Mouse (Mus musculus) embryonic fibroblast, embryonic 13.5 days (primary cell): ENCODE measurements around the gene Cradd. TPM values are rescaled to one million over a fixed set of nuclear protein-coding genes. Genes with fewer than 3 reads are reported as not detected.

ENCODE experiments used
- H3K27ac ChIP-seq: 2 replicates; pipeline ENCODE4 v1.5.1; 2012; ENCODE audit warnings: low read length, control low read depth, inconsistent platforms; ENCODE audit not compliant: insufficient read depth
- H3K4me1 ChIP-seq: 2 replicates; pipeline ENCODE4 v1.6.1; 2011; ENCODE audit warnings: low read length; ENCODE audit not compliant: control insufficient read depth, insufficient read depth
- H3K4me3 ChIP-seq: 2 replicates; pipeline ENCODE4 v1.5.1; 2011; ENCODE audit warnings: mild to moderate bottlenecking, control low read depth, low read length; ENCODE audit not compliant: insufficient read depth
- CTCF ChIP-seq: IDR thresholded peaks from 2 replicates; pipeline ENCODE4 v1.5.1; 2011; ENCODE audit warnings: mild to moderate bottlenecking, control low read depth, low read length, moderate library complexity, borderline replicate concordance; ENCODE audit not compliant: insufficient read depth
- POLR2A ChIP-seq: IDR thresholded peaks from 2 replicates; pipeline ENCODE4 v1.6.1; 2011; ENCODE audit warnings: low read depth, mild to moderate bottlenecking, control low read depth, low read length, moderate library complexity
- polyA plus RNA-seq: library from polyadenylated mRNA; stranded (reverse); fragments of >200 nt; gene quantifications from 2 replicates; pipeline ENCODE4 v1.2.4, GENCODE M21; 2011; ENCODE audit warnings: low read depth; ENCODE audit not compliant: missing spikeins, insufficient read length

Cradd gene
- polyA plus RNA-seq, 1 experiment: 5.7 TPM

- H3K4me3 ChIP-seq: no peak overlapping the region
- TF ChIP-seq CTCF (no peak), POLR2A (no peak)
- no peak overlapping the region for H3K27ac ChIP-seq
- H3K4me1 ChIP-seq: peaks cover 4% of the 10 kb centered on the region; the same call in 1 of the 2 replicates
Observed at GRCm38 (mm10) chr10:95213820-95214219, 110.1 kb downstream of the Cradd start.

DNA sequence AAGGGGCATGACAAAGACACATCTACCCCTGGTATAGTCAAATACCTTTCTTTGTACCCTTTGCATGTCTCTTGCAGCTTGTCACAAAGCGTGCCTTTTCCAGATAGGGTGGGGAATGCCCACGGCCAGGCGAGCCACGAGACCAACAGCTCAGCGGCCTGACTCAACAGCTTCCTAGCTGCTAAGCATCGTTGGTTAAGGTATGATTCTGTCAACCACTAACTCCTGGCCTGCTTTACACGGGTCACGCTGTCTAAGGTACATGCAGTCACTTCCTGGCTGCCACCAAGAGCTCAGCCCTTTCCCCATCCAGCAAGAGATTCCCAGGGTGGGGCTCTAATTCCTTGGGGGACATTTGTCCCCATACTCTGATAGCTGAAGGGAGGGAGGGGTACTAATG lies 110.6 kb downstream of the Cradd start:
- TF ChIP-seq POLR2A (no peak), CTCF (no peak)
- H3K4me3 ChIP-seq: no peak overlapping the region
- H3K27ac ChIP-seq: no peak overlapping the region
- peaks cover 4% of the 10 kb centered on the region; the same call in 1 of the 2 replicates for H3K4me1 ChIP-seq

DNA sequence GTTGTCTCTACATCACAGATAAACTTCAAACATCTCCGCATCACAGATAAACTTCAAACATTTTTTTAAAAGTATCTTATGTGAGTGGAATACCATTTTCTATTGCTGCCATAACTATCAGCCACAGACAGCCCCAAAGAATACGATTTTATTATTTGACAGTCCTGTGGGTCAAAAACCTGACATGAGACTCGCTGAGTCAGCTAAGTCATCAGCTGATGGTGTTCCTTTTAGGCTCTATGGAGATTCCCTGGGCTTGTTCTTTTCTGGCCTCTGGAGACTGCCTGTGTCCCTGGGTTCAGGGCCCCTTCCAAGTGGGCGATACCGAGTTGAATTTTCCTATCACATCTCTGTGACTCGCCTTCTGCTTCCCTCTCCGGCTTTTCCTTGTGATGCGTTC lies 112.3 kb downstream of the Cradd start:
- TF ChIP-seq POLR2A: no peak
- no peak for TF ChIP-seq CTCF
- peaks cover 4% of the 10 kb centered on the region; the same call in 1 of the 2 replicates for H3K4me1 ChIP-seq
- no peak overlapping the region for H3K27ac ChIP-seq
- H3K4me3 ChIP-seq: no peak overlapping the region

DNA sequence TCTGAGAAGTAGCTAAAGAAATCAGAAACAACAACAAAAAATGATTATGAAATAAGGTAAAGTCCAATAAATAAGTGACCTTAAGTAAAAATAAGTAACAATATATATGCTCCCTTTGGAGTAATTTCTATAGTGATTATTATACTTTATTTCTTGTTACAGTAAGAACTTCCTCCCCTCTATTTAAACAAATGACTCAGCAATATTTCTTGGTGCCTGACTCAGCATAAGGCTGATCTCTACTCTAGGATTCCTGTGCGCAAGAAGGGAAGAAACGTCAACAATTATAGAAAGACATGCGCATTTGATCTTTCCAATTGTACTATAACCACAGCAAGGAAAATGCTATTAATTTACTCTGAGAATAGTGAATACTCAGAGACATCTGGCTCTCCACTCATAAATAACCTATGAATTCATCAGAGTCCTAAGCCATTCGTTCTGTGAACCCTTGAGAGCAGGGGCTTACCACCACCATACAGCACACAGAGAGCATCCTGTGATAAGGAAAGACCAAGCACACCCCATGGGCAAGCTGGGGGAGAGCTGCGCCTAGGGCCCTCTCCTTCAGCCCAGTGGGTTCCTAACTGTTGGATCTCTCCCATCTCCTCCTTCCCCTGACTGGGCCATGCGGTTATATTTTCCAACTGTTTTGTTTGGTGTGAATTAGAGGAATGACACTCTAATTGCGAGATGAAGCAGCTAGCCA lies 113.1 kb downstream of the Cradd start:
- H3K27ac ChIP-seq: no peak overlapping the region
- no peak for TF ChIP-seq POLR2A
- TF ChIP-seq CTCF: no peak

DNA sequence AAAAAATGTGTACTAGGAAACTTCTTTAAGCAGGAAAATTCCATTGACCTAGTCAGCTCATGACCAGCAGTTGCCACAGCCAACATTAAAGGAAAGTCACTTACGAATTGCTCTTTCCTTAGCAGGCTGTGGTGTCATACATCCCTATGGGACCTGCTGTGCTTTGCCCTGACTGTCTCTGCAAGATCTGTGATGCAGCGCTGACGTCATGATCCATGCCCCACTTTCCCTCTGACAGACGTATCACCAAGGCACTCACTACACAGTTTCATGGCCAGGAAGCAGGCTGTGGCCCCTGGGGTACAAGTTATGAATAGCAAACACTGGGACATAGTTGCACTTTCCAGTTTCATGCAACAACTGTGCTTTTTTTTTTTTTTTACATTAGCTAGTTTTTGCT lies 113.8 kb downstream of the Cradd start:
- no peak for TF ChIP-seq POLR2A
- TF ChIP-seq CTCF: no peak
- H3K27ac ChIP-seq: no peak overlapping the region
- H3K4me3 ChIP-seq: no peak overlapping the region
- peaks cover 4% of the 10 kb centered on the region; the same call in 1 of the 2 replicates for H3K4me1 ChIP-seq

More for the DNA sequence above, 113.1 kb downstream of the Cradd start:
- Histone ChIP-seq H3K4me1 (peaks cover 4% of the 10 kb centered on the region; the same call in 1 of the 2 replicates), H3K4me3 (no peak overlapping the region)

DNA sequence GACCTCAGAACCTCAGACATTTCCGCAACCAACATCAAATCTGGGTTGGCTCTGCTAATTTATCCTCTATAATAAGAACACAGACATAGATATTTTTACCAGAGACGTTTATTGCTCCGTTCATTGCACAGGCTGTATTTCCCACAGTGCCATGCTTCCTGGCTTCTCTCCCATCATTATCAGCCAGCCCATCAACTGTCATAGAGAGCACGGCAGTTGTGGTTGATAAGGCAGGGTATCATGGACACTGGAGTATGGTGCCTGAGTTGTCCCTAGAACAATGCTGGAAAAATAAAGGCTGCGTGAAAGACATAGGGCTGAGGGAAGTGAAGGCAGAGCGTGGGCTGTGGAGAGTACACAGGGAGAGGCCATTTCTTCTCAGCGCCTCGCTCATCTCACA lies 116.5 kb downstream of the Cradd start:
- peaks cover 4% of the 10 kb centered on the region; the same call in 1 of the 2 replicates for H3K4me1 ChIP-seq
- no peak overlapping the region for H3K27ac ChIP-seq
- H3K4me3 ChIP-seq: no peak overlapping the region
- no peak for TF ChIP-seq POLR2A
- no peak for TF ChIP-seq CTCF

DNA sequence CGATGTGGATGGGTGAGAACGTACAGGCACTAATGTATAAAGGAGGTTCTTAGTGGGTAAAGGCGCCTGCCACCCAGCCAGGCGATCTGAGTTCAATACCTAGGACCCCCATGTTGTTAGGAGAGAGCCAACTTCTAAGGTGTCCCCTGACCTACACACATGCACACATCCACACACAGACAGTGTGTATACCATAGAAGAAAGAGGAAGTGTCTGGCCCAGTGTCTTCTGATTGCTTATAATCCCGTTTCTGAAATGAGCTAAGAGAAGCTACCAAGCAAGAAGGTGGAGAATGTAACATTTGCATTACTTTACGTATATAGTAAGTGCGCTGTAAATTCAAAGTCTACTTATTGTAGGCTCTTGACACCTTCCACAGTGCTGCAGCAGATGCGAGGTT lies 122.4 kb downstream of the Cradd start:
- no peaks in the 10 kb centered on the region for H3K4me1 ChIP-seq
- H3K27ac ChIP-seq: no peak overlapping the region
- no peak for TF ChIP-seq POLR2A
- no peak for TF ChIP-seq CTCF

DNA sequence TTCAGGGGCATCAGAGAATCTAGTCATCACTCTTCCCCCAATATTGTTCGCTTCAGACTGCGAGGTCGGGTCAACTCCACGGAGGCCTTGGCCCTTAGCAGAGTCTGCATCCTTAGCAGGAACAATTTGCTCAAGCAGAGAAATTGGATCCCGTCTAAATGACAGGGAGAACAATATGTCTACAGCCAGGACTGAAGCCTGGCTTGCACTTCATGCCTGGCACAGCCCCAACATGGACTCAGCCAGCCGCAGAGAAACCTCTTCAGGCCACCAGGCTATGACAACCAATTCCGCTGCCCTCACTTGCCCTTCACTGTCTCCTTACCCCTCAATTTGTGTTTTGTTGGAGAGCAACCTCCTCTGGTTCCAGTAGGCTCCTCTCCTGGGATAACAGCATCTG lies 123.6 kb downstream of the Cradd start:
- Histone ChIP-seq H3K27ac (no peak overlapping the region), H3K4me3 (no peak overlapping the region), H3K4me1 (peaks cover under 1% of the 10 kb centered on the region; the same call in 1 of the 2 replicates)
- no peak for TF ChIP-seq CTCF

More for the DNA sequence above, 122.4 kb downstream of the Cradd start:
- H3K4me3 ChIP-seq: no peak overlapping the region

GRCm38 (mm10) chr10:95199541-95200269 lies 124.2 kb downstream of the Cradd start:
- H3K4me3 ChIP-seq: no peak overlapping the region
- no peak overlapping the region for H3K27ac ChIP-seq
- H3K4me1 ChIP-seq: peaks cover 6% of the 10 kb centered on the region
- TF ChIP-seq POLR2A (no peak), CTCF (no peak)

GRCm38 (mm10) chr10:95197377-95197776 lies 126.6 kb downstream of the Cradd start:
- H3K27ac ChIP-seq: no peak overlapping the region
- peaks cover 6% of the 10 kb centered on the region for H3K4me1 ChIP-seq
- H3K4me3 ChIP-seq: no peak overlapping the region
- no peak for TF ChIP-seq POLR2A
- TF ChIP-seq CTCF: no peak
